Mouse (Mus musculus): ENCODE measurements around the gene Slc1a2.
A peak's percentile ranks its signal among the peaks of the same experiment; 100 is the strongest.

Slc1a2 gene

GRCm38 (mm10) chr2:102712678-102713628 is 54.5 kb downstream of the Slc1a2 start:
- DNase-seq (ENCODE audit: low spot score in 2 of 2), result no peak

GRCm38 (mm10) chr2:102714320-102714719 is 55.9 kb downstream of the Slc1a2 start:
- no peak for DNase-seq (ENCODE audit: low spot score in 2 of 2)

- no peak for DNase-seq (ENCODE audit: low spot score in 2 of 2)
These were observed 57.3 kb downstream of the Slc1a2 start for GRCm38 (mm10) chr2:102715754-102716153.

- no peak for DNase-seq (ENCODE audit: low spot score in 2 of 2)
These were observed 63.4 kb downstream of the Slc1a2 start for GRCm38 (mm10) chr2:102721859-102722258.

GRCm38 (mm10) chr2:102725054-102725453 is 66.6 kb downstream of the Slc1a2 start:
- DNase-seq (ENCODE audit: low spot score in 2 of 2), result no peak

- DNase-seq (ENCODE audit: low spot score in 2 of 2), result no peak
These were observed 71.9 kb downstream of the Slc1a2 start for GRCm38 (mm10) chr2:102730386-102730785.

GRCm38 (mm10) chr2:102730788-102731187 is 72.3 kb downstream of the Slc1a2 start:
- no peak for DNase-seq (ENCODE audit: low spot score in 2 of 2)

- no peak for DNase-seq (ENCODE audit: low spot score in 2 of 2)
These were observed 74.7 kb downstream of the Slc1a2 start for GRCm38 (mm10) chr2:102733128-102733527.

- no peak for DNase-seq (ENCODE audit: low spot score in 2 of 2)
These were observed 75.6 kb downstream of the Slc1a2 start for GRCm38 (mm10) chr2:102734055-102734454.

GRCm38 (mm10) chr2:102735031-102735430 is 76.6 kb downstream of the Slc1a2 start:
- DNase-seq (ENCODE audit: low spot score in 2 of 2), result no peak

GRCm38 (mm10) chr2:102735811-102736210 is 77.4 kb downstream of the Slc1a2 start:
- no peak for DNase-seq (ENCODE audit: low spot score in 2 of 2)

GRCm38 (mm10) chr2:102736490-102736889 is 78.0 kb downstream of the Slc1a2 start:
- no peak for DNase-seq (ENCODE audit: low spot score in 2 of 2)

GRCm38 (mm10) chr2:102738852-102739251 is 80.4 kb downstream of the Slc1a2 start:
- DNase-seq (ENCODE audit: low spot score in 2 of 2), result no peak

GRCm38 (mm10) chr2:102742685-102743084 is 84.2 kb downstream of the Slc1a2 start:
- no peak for DNase-seq (ENCODE audit: low spot score in 2 of 2)

- peak in 1 of 2 experiments; percentile 33 for DNase-seq (ENCODE audit: low spot score in 2 of 2)
These were observed 85.6 kb downstream of the Slc1a2 start for GRCm38 (mm10) chr2:102743918-102744696.

GRCm38 (mm10) chr2:102745259-102745906 is 86.9 kb downstream of the Slc1a2 start:
- DNase-seq (ENCODE audit: low spot score in 2 of 2), result peak in 1 of 2 experiments; percentile 16

GRCm38 (mm10) chr2:102747758-102748157 is 89.3 kb downstream of the Slc1a2 start:
- DNase-seq (ENCODE audit: low spot score in 2 of 2), result no peak

- DNase-seq (ENCODE audit: low spot score in 2 of 2), result no peak
These were observed 91.5 kb downstream of the Slc1a2 start for GRCm38 (mm10) chr2:102749926-102750325.

GRCm38 (mm10) chr2:102751846-102752245 is 93.4 kb downstream of the Slc1a2 start:
- no peak for DNase-seq (ENCODE audit: low spot score in 2 of 2)

GRCm38 (mm10) chr2:102757241-102757860 is 98.9 kb downstream of the Slc1a2 start:
- no peak for DNase-seq (ENCODE audit: low spot score in 2 of 2)

GRCm38 (mm10) chr2:102759479-102759878 is 101.0 kb downstream of the Slc1a2 start:
- DNase-seq (ENCODE audit: low spot score in 2 of 2), result no peak

Data from cerebellum, postnatal 4 days (tissue).